In genomic region chr6:145568701-145569100, GRCm38 (mm10) we compare ENCODE assay signal across 33 mouse cellular contexts. TPM values are rescaled to one million over a fixed set of nuclear protein-coding genes. Genes with fewer than 3 reads are reported as not detected.
DNase-seq lines count a peak whose midpoint lies in the region; ATAC-seq and TF ChIP-seq lines count a peak whose summit lies in the region.
"Had no signal": no experiment of that assay in that cellular context is flagged by ENCODE, and none has a peak within 500 bp of the region (broad histone marks: within the 10 kb centered on the region; RNA-seq: fewer than 3 reads in every experiment).

No protein-coding gene starts in this region.

- no peak for ATAC-seq in heart, embryonic 12.5 days (ENCODE audit: insufficient number of reproducible peaks, low FRiP score)
- ATAC-seq: forebrain, postnatal 0 days; inflammation-experienced regulatory T-cells, adult 6 months; midbrain, embryonic 15.5 days had no signal

- WGBS in heart, embryonic 12.5 days = 81% methylated on average over 3 of the region's 3 CpGs
- 56% methylated on average over 3 of the region's 3 CpGs for WGBS in lung, adult 2 months

- no peak overlapping the region for H3K4me3 ChIP-seq in heart, embryonic 12.5 days
- H3K4me3 ChIP-seq in lung, adult 2 months (replicated peaks; ENCODE audit: extremely low read depth, low read depth, low read length) = no peak overlapping the region
- H3K4me3 ChIP-seq: erythroblast, embryonic 14.5 days; hindbrain, embryonic 15.5 days; kidney, embryonic 15.5 days; limb, embryonic 12.5 days; liver, embryonic 15.5 days; midbrain, embryonic 10.5 days; midbrain, embryonic 15.5 days; stomach, embryonic 15.5 days had no signal

- TF ChIP-seq CTCF in lung, adult 2 months (IDR thresholded peaks at IDR 0.05; ENCODE audit: insufficient read depth, low read length) = no peak

- no peaks in the 10 kb centered on the region for H3K27me3 ChIP-seq in heart, embryonic 12.5 days (replicated peaks)
- H3K27me3 ChIP-seq: hindbrain, embryonic 15.5 days; kidney, embryonic 15.5 days; limb, embryonic 12.5 days; liver, embryonic 15.5 days; midbrain, embryonic 15.5 days; stomach, embryonic 15.5 days had no signal

- H3K27ac ChIP-seq in heart, embryonic 12.5 days (ENCODE audit: poor library complexity, severe bottlenecking) = no peak overlapping the region
- H3K27ac ChIP-seq: hindbrain, embryonic 15.5 days; kidney, embryonic 15.5 days; limb, embryonic 12.5 days; liver, embryonic 15.5 days; midbrain, embryonic 10.5 days; midbrain, embryonic 15.5 days; stomach, embryonic 15.5 days had no signal

- peaks cover 10% of the 10 kb centered on the region for H3K4me1 ChIP-seq in heart, embryonic 12.5 days (replicated peaks)
- peaks cover 14% of the 10 kb centered on the region for H3K4me1 ChIP-seq in lung, adult 2 months (ENCODE audit: control insufficient read depth, insufficient read depth, low read length)
- H3K4me1 ChIP-seq: liver, embryonic 15.5 days; midbrain, embryonic 15.5 days had no signal

- H3K9me3 ChIP-seq in heart, embryonic 12.5 days (replicated peaks) = peaks cover 3% of the 10 kb centered on the region; the same call in 1 of the 2 replicates
- H3K9me3 ChIP-seq: hindbrain, embryonic 15.5 days; kidney, embryonic 15.5 days; limb, embryonic 12.5 days; liver, embryonic 15.5 days; midbrain, embryonic 10.5 days; midbrain, embryonic 15.5 days; stomach, embryonic 15.5 days had no signal

- no peak overlapping the region for H3K9ac ChIP-seq in heart, embryonic 12.5 days
- H3K9ac ChIP-seq: forebrain, postnatal 0 days; hindbrain, embryonic 15.5 days; kidney, embryonic 15.5 days; limb, embryonic 12.5 days; liver, embryonic 15.5 days; midbrain, embryonic 15.5 days; stomach, embryonic 15.5 days had no signal

- no peaks in the 10 kb centered on the region for H3K36me3 ChIP-seq in heart, embryonic 12.5 days
- H3K36me3 ChIP-seq: G1E; hindbrain, embryonic 15.5 days; kidney, embryonic 15.5 days; limb, embryonic 12.5 days; liver, embryonic 15.5 days; midbrain, embryonic 10.5 days; midbrain, embryonic 15.5 days; stomach, embryonic 15.5 days had no signal

- no peak for TF ChIP-seq POLR2A in lung, adult 2 months (IDR thresholded peaks at IDR 0.05; ENCODE audit: borderline replicate concordance, extremely low read depth, low read depth, low read length)

- peak; percentile 78 for DNase-seq in heart, adult 11 months
- DNase-seq in lung, adult 18-20 months = peak; percentile 34 to 66
- no peak for DNase-seq in lung, adult 2 months
- peak; percentile 67 for DNase-seq in lung, postnatal 10 days
- DNase-seq in thymus, postnatal 0 days (ENCODE audit: low spot score) = no peak
- no peak for DNase-seq in urinary bladder, adult 18-20 months (ENCODE audit: low spot score in 2 of 2)
- DNase-seq: adrenal gland, adult 8-10 months; cerebellum, adult 11 months; cerebellum, adult 9-10 months; embryo, embryonic 11 days; forebrain, postnatal 0 days; heart, postnatal 4 days; kidney, adult 18-20 months; kidney, postnatal 36 days; layer of hippocampus, postnatal 36 days; right cerebral cortex, postnatal 25 days; thymus, adult 18-20 months; thymus, postnatal 36 days had no signal

- no peak overlapping the region for H3K4me2 ChIP-seq in heart, embryonic 12.5 days
- H3K4me2 ChIP-seq: hindbrain, embryonic 15.5 days; kidney, embryonic 15.5 days; limb, embryonic 12.5 days; liver, embryonic 15.5 days; midbrain, embryonic 15.5 days; stomach, embryonic 15.5 days had no signal

RNA-seq across cellular contexts. Expression of gene Lmntd1, which starts 45.4 kb away (rescaled TPM):
- polyA plus RNA-seq in heart, embryonic 12.5 days (2016; fragmentation: Nextera tagmentation; extraction: Ambion mirVana) = 7.0 and 7.7 TPM in 2 replicates
- 1.7 and 4.5 TPM in 2 replicates for polyA plus RNA-seq in lung, adult 2 months (2012; rRNA removed)
- polyA plus RNA-seq in thymus, postnatal 0 days (2015; fragmentation: Nextera tagmentation; extraction: Ambion mirVana) = 0.33 and 0.78 TPM in 2 replicates
- polyA plus RNA-seq: erythroblast, embryonic 14.5 days; G1E; inflammation-experienced regulatory T-cells, adult 6 months; liver, adult 2 months; liver, embryonic 15.5 days had no signal

RNA-seq across cellular contexts. Expression of gene Tuba3b, which starts 46.9 kb away (rescaled TPM):
- polyA plus RNA-seq in heart, embryonic 12.5 days (2016; fragmentation: Nextera tagmentation; extraction: Ambion mirVana) = not detected in 2 replicates
- 0.08 and 0.16 TPM in 2 replicates for polyA plus RNA-seq in lung, adult 2 months (2012; rRNA removed)
- polyA plus RNA-seq in thymus, postnatal 0 days (2015; fragmentation: Nextera tagmentation; extraction: Ambion mirVana) = 0.09 and 0.21 TPM in 2 replicates
- polyA plus RNA-seq: embryonic facial prominence, embryonic 14.5 days; erythroblast, embryonic 14.5 days; forebrain, embryonic 11.5 days; forebrain, postnatal 0 days; G1E; hindbrain, embryonic 15.5 days; inflammation-experienced regulatory T-cells, adult 6 months; kidney, embryonic 15.5 days; limb, embryonic 12.5 days; liver, adult 2 months; midbrain, embryonic 10.5 days; midbrain, embryonic 15.5 days; neural tube, embryonic 11.5 days; stomach, embryonic 15.5 days had no signal

Comparison
In these comparisons a context has a peak if more than half of its experiments do, and no peak if none do; other contexts are left out.
1. DNase-seq: peak in heart, adult 11 months (single experiment), lung, adult 18-20 months (2 of 2) and lung, postnatal 10 days (single experiment); none in lung, adult 2 months (single experiment), thymus, postnatal 0 days (single experiment) and urinary bladder, adult 18-20 months (0 of 2).